Mouse (Mus musculus) liver, embryonic 16.5 days (tissue): ENCODE results near the gene H2-Ab1. TPM values are rescaled to one million over a fixed set of nuclear protein-coding genes. Genes with fewer than 3 reads are reported as not detected.
A peak's percentile ranks its signal among the peaks of the same experiment; 100 is the strongest.

Experiments used
- ATAC-seq: fragments of 200-750 bp; cut with Nextera tagmentation; 2 replicates; pipeline ENCODE4 v1.8.0; 2017; ENCODE audit warnings: low read depth, mild to moderate bottlenecking, moderate number of reproducible peaks, moderate library complexity
- H3K27ac ChIP-seq: fragments of 300-500 bp; sonication (generic); 2 replicates; pipeline ENCODE4 v1.5.1; 2014; ENCODE audit warnings: mild to moderate bottlenecking, low read length
- H3K27me3 ChIP-seq: fragments of 300-500 bp; sonication (generic); 2 replicates; pipeline ENCODE4 v1.6.1; 2014; ENCODE audit warnings: low read depth, low read length, mixed read lengths; ENCODE audit not compliant: control insufficient read depth, insufficient read depth
- H3K36me3 ChIP-seq: fragments of 300-500 bp; sonication (generic); 2 replicates; pipeline ENCODE4 v1.6.1; 2014; ENCODE audit warnings: mild to moderate bottlenecking; ENCODE audit not compliant: control insufficient read depth, insufficient read depth
- H3K4me1 ChIP-seq: fragments of 300-500 bp; sonication (generic); 2 replicates; pipeline ENCODE4 v1.6.1; 2014; ENCODE audit warnings: low read depth, low read length, mixed read lengths; ENCODE audit not compliant: control insufficient read depth
- H3K4me2 ChIP-seq: fragments of 300-500 bp; sonication (generic); 2 replicates; pipeline ENCODE4 v1.6.1; 2014; ENCODE audit warnings: low read depth, low read length, mixed read lengths
- H3K4me3 ChIP-seq: fragments of 300-500 bp; sonication (generic); 2 replicates; pipeline ENCODE4 v1.5.1; 2014; ENCODE audit warnings: low read depth, mild to moderate bottlenecking, low read length
- H3K9ac ChIP-seq: fragments of 300-500 bp; sonication (generic); 2 replicates; pipeline ENCODE4 v1.6.1; 2014; ENCODE audit warnings: low read depth, low read length
- H3K9me3 ChIP-seq: fragments of 300-500 bp; sonication (generic); replicated peaks from 2 replicates; pipeline ENCODE4 v1.6.1; 2016; ENCODE audit warnings: low read length; ENCODE audit not compliant: control insufficient read depth
- WGBS: fragments of 180-500 bp; shearing (Covaris S2); extraction: QIAGEN DNeasy Blood & Tissue Kit; methylation state at CpG from one replicate; pipeline ENCODE4 v1.1.7; 2014; ENCODE audit not compliant: insufficient replicate concordance; 5-methylcytosine and 5-hydroxymethylcytosine counted together
- polyA plus RNA-seq: library from polyadenylated mRNA; unstranded; fragments of >200 nt; fragmentation: Nextera tagmentation; extraction: Ambion mirVana; gene quantifications from 2 replicates; pipeline ENCODE4 v1.2.1, GENCODE M21; 2015

H2-Ab1 gene
- polyA plus RNA-seq, 1 experiment from 2014 or later = 12.0 TPM

GRCm38 (mm10) chr17:34292570-34292969, 35.1 kb downstream of the H2-Ab1 start:
- Histone ChIP-seq H3K4me2 (no peak overlapping the region), H3K27me3 (no peaks in the 10 kb centered on the region; the same call in 1 of the 2 replicates), H3K36me3 (no peaks in the 10 kb centered on the region), H3K27ac (no peak overlapping the region), H3K4me1 (no peaks in the 10 kb centered on the region), H3K9me3 (no peaks in the 10 kb centered on the region; the same call in 1 of the 2 replicates), H3K9ac (no peak overlapping the region), H3K4me3 (no peak overlapping the region)
- WGBS = 54% methylated on average over 4 of the region's 4 CpGs
- no peak for ATAC-seq

- Histone ChIP-seq H3K27ac (no peak overlapping the region), H3K4me2 (no peak overlapping the region), H3K27me3 (no peaks in the 10 kb centered on the region; the same call in 1 of the 2 replicates), H3K36me3 (no peaks in the 10 kb centered on the region), H3K9me3 (no peaks in the 10 kb centered on the region; the same call in 1 of the 2 replicates), H3K9ac (no peak overlapping the region), H3K4me1 (no peaks in the 10 kb centered on the region), H3K4me3 (no peak overlapping the region)
- ATAC-seq = no peak
- WGBS = 9% methylated on average over 2 of the region's 2 CpGs
Observed at GRCm38 (mm10) chr17:34293533-34293932, 36.0 kb downstream of the H2-Ab1 start.

- Histone ChIP-seq H3K4me1 (no peaks in the 10 kb centered on the region), H3K27me3 (no peaks in the 10 kb centered on the region; the same call in 1 of the 2 replicates), H3K4me2 (no peak overlapping the region), H3K27ac (no peak overlapping the region), H3K36me3 (no peaks in the 10 kb centered on the region), H3K4me3 (no peak overlapping the region), H3K9me3 (no peaks in the 10 kb centered on the region; the same call in 1 of the 2 replicates), H3K9ac (no peak overlapping the region)
- ATAC-seq = no peak
- 56% methylated on average over 4 of the region's 4 CpGs for WGBS
Observed at GRCm38 (mm10) chr17:34294249-34294648, 36.8 kb downstream of the H2-Ab1 start.

- Histone ChIP-seq H3K4me2 (no peak overlapping the region), H3K27ac (no peak overlapping the region), H3K4me1 (no peaks in the 10 kb centered on the region), H3K9ac (no peak overlapping the region), H3K9me3 (no peaks in the 10 kb centered on the region; the same call in 1 of the 2 replicates), H3K4me3 (no peak overlapping the region), H3K27me3 (no peaks in the 10 kb centered on the region; the same call in 1 of the 2 replicates), H3K36me3 (no peaks in the 10 kb centered on the region)
- ATAC-seq = no peak
Observed at GRCm38 (mm10) chr17:34295307-34295706, 37.8 kb downstream of the H2-Ab1 start.

- Histone ChIP-seq H3K9me3 (no peaks in the 10 kb centered on the region; the same call in 1 of the 2 replicates), H3K27me3 (no peaks in the 10 kb centered on the region; the same call in 1 of the 2 replicates), H3K9ac (no peak overlapping the region), H3K27ac (no peak overlapping the region), H3K4me3 (no peak overlapping the region), H3K4me1 (no peaks in the 10 kb centered on the region), H3K36me3 (no peaks in the 10 kb centered on the region), H3K4me2 (peak overlapping the region; percentile 12; the same call in 1 of the 2 replicates)
- WGBS = 19% methylated on average over 23 of the region's 23 CpGs
- ATAC-seq = no peak
Observed at GRCm38 (mm10) chr17:34295891-34296794, 38.7 kb downstream of the H2-Ab1 start.

- no peaks in the 10 kb centered on the region for H3K4me1 ChIP-seq
- H3K27ac ChIP-seq = no peak overlapping the region
- no peak for ATAC-seq
- 61% methylated on average over 3 of the region's 3 CpGs for WGBS
- H3K9me3 ChIP-seq = no peaks in the 10 kb centered on the region
- no peaks in the 10 kb centered on the region for H3K36me3 ChIP-seq
- H3K27me3 ChIP-seq = no peaks in the 10 kb centered on the region; the same call in 1 of the 2 replicates
- H3K9ac ChIP-seq = no peak overlapping the region
- no peak overlapping the region for H3K4me3 ChIP-seq
- H3K4me2 ChIP-seq = no peak overlapping the region
Observed at GRCm38 (mm10) chr17:34299356-34299755, 41.9 kb downstream of the H2-Ab1 start.

GRCm38 (mm10) chr17:34300071-34300470, 42.6 kb downstream of the H2-Ab1 start:
- Histone ChIP-seq H3K4me3 (no peak overlapping the region), H3K36me3 (no peaks in the 10 kb centered on the region), H3K4me1 (no peaks in the 10 kb centered on the region), H3K27me3 (no peaks in the 10 kb centered on the region; the same call in 1 of the 2 replicates), H3K9me3 (no peaks in the 10 kb centered on the region), H3K9ac (no peak overlapping the region), H3K4me2 (no peak overlapping the region), H3K27ac (no peak overlapping the region)
- WGBS = 72% methylated on average over 8 of the region's 8 CpGs
- no peak for ATAC-seq

- H3K36me3 ChIP-seq = no peaks in the 10 kb centered on the region
- H3K9me3 ChIP-seq = no peaks in the 10 kb centered on the region
- H3K4me2 ChIP-seq = no peak overlapping the region
- H3K4me1 ChIP-seq = no peaks in the 10 kb centered on the region
- H3K27ac ChIP-seq = no peak overlapping the region
- H3K27me3 ChIP-seq = no peaks in the 10 kb centered on the region; the same call in 1 of the 2 replicates
- ATAC-seq = no peak
- H3K4me3 ChIP-seq = no peak overlapping the region
- no peak overlapping the region for H3K9ac ChIP-seq
- WGBS = 57% methylated on average over 23 of the region's 23 CpGs
Observed at GRCm38 (mm10) chr17:34300691-34301566, 43.4 kb downstream of the H2-Ab1 start.
